30 mouse cellular contexts compared by ENCODE assay signal in genomic region chr8:112581473-112581872, GRCm38 (mm10). TPM values are rescaled to one million over a fixed set of nuclear protein-coding genes. Genes with fewer than 3 reads are reported as not detected.
DNase-seq lines count a peak whose midpoint lies in the region; ATAC-seq and TF ChIP-seq lines count a peak whose summit lies in the region.
"Had no signal": no experiment of that assay in that cellular context is flagged by ENCODE, and none has a peak within 500 bp of the region (broad histone marks: within the 10 kb centered on the region; RNA-seq: fewer than 3 reads in every experiment).

No protein-coding gene starts in this region.

- no peaks in the 10 kb centered on the region for H3K36me3 ChIP-seq in liver, adult 2 months (ENCODE audit: control insufficient read depth, insufficient read depth, low read length)
- H3K36me3 ChIP-seq in liver, postnatal 0 days (replicated peaks; ENCODE audit: insufficient read depth, low read length), result no peaks in the 10 kb centered on the region
- no peaks in the 10 kb centered on the region for H3K36me3 ChIP-seq in intestine, embryonic 16.5 days (ENCODE audit: control insufficient read depth, insufficient read depth, low read length)
- H3K36me3 ChIP-seq: embryonic facial prominence, embryonic 12.5 days; forebrain, embryonic 12.5 days; heart, embryonic 13.5 days; hindbrain, embryonic 12.5 days; limb, embryonic 10.5 days; midbrain, embryonic 12.5 days had no signal

- TF ChIP-seq EP300 in liver, postnatal 0 days (IDR thresholded peaks at IDR 0.05; ENCODE audit: low read depth), result no peak

- no peaks in the 10 kb centered on the region for H3K79me2 ChIP-seq in liver, adult 2 months (ENCODE audit: control insufficient read depth, insufficient read depth, low read length)

- TF ChIP-seq CTCF in liver, adult 2 months (IDR thresholded peaks at IDR 0.05; ENCODE audit: low read depth, low read length), result no peak
- no peak for TF ChIP-seq CTCF in liver, postnatal 0 days (IDR thresholded peaks at IDR 0.05; ENCODE audit: low read depth)

- H3K4me2 ChIP-seq in liver, postnatal 0 days (ENCODE audit: low read depth, low read length), result no peak overlapping the region
- no peak overlapping the region for H3K4me2 ChIP-seq in intestine, embryonic 16.5 days (ENCODE audit: low read depth, low read length)
- H3K4me2 ChIP-seq: embryonic facial prominence, embryonic 12.5 days; forebrain, embryonic 12.5 days; heart, embryonic 13.5 days; hindbrain, embryonic 12.5 days; midbrain, embryonic 12.5 days had no signal

- H3K9me3 ChIP-seq in liver, postnatal 0 days (ENCODE audit: low read length), result no peaks in the 10 kb centered on the region; the same call in 1 of the 2 replicates
- H3K9me3 ChIP-seq in intestine, embryonic 16.5 days (ENCODE audit: control insufficient read depth, low read length), result no peaks in the 10 kb centered on the region
- H3K9me3 ChIP-seq: embryonic facial prominence, embryonic 12.5 days; forebrain, embryonic 12.5 days; heart, embryonic 13.5 days; hindbrain, embryonic 12.5 days; limb, embryonic 10.5 days; midbrain, embryonic 12.5 days had no signal

- no peak overlapping the region for H3K9ac ChIP-seq in liver, adult 2 months (ENCODE audit: low read depth, low read length)
- H3K9ac ChIP-seq in liver, postnatal 0 days (replicated peaks), result no peak overlapping the region
- no peak overlapping the region for H3K9ac ChIP-seq in intestine, embryonic 16.5 days (ENCODE audit: low read depth, low read length)
- H3K9ac ChIP-seq: embryonic facial prominence, embryonic 12.5 days; forebrain, embryonic 12.5 days; heart, embryonic 13.5 days; hindbrain, embryonic 12.5 days; midbrain, embryonic 12.5 days had no signal

- DNase-seq in liver, adult 2 months (ENCODE audit: extremely low read depth, low read depth, low spot score), result peak; percentile 7
- no peak for DNase-seq in liver, postnatal 0 days
- peak; percentile 89 for DNase-seq in cerebellum, adult 11-12 months
- peak; percentile 91 for DNase-seq in cerebellum, adult 9-11 months
- DNase-seq in ovary, adult 18-20 months (ENCODE audit: low spot score), result no peak
- DNase-seq in lung, postnatal 36 days, result no peak
- DNase-seq: adrenal gland, adult 2 months; gastrocnemius, postnatal 14 days; heart, adult 18-20 months; heart, postnatal 14 days; kidney, adult 2 months; layer of hippocampus, adult 9-11 months; liver; retina, postnatal 1 day; thymus, postnatal 14 days had no signal

- H3K4me1 ChIP-seq in liver, adult 2 months (ENCODE audit: control insufficient read depth, insufficient read depth, low read length), result no peaks in the 10 kb centered on the region
- no peaks in the 10 kb centered on the region for H3K4me1 ChIP-seq in liver, postnatal 0 days (ENCODE audit: insufficient read depth)
- H3K4me1 ChIP-seq in intestine, embryonic 16.5 days (ENCODE audit: control insufficient read depth, insufficient read depth, low read length), result no peaks in the 10 kb centered on the region
- H3K4me1 ChIP-seq: embryonic facial prominence, embryonic 12.5 days; forebrain, embryonic 12.5 days; heart, embryonic 13.5 days; hindbrain, embryonic 12.5 days; limb, embryonic 10.5 days; midbrain, embryonic 12.5 days had no signal

- no peak for TF ChIP-seq POLR2A in liver, adult 2 months (IDR thresholded peaks at IDR 0.05; ENCODE audit: extremely low read depth, insufficient read depth, low read length)

- no peak for ATAC-seq in liver, postnatal 0 days
- ATAC-seq in intestine, embryonic 16.5 days, result no peak
- ATAC-seq: inflammation-experienced regulatory T-cells, adult 6 months; lung, postnatal 0 days had no signal

- no peak overlapping the region for H3K4me3 ChIP-seq in liver, adult 2 months (ENCODE audit: insufficient read depth, low read depth, low read length)
- no peak overlapping the region for H3K4me3 ChIP-seq in liver, postnatal 0 days (ENCODE audit: low read depth, low read length)
- H3K4me3 ChIP-seq in intestine, embryonic 16.5 days (ENCODE audit: low read length), result no peak overlapping the region
- H3K4me3 ChIP-seq: embryonic facial prominence, embryonic 12.5 days; forebrain, embryonic 12.5 days; heart, embryonic 13.5 days; hindbrain, embryonic 12.5 days; left cerebral cortex, adult 2 months; limb, embryonic 10.5 days; midbrain, embryonic 12.5 days had no signal

- no peak overlapping the region for H3K27ac ChIP-seq in liver, adult 2 months (replicated peaks; ENCODE audit: insufficient read depth, low read depth, low read length)
- no peak overlapping the region for H3K27ac ChIP-seq in liver, postnatal 0 days (ENCODE audit: low read depth)
- H3K27ac ChIP-seq in intestine, embryonic 16.5 days (ENCODE audit: low read length), result no peak overlapping the region
- H3K27ac ChIP-seq: embryonic facial prominence, embryonic 12.5 days; forebrain, embryonic 12.5 days; heart, embryonic 13.5 days; hindbrain, embryonic 12.5 days; kidney, postnatal 0 days; left cerebral cortex, adult 2 months; limb, embryonic 10.5 days; midbrain, embryonic 12.5 days had no signal

- H3K27me3 ChIP-seq in liver, adult 2 months (ENCODE audit: control insufficient read depth, insufficient read depth, low read length), result no peaks in the 10 kb centered on the region
- H3K27me3 ChIP-seq in liver, postnatal 0 days (ENCODE audit: insufficient read depth, low read length), result no peaks in the 10 kb centered on the region
- H3K27me3 ChIP-seq in intestine, embryonic 16.5 days (replicated peaks; ENCODE audit: control insufficient read depth, insufficient read depth, low read length), result no peaks in the 10 kb centered on the region
- H3K27me3 ChIP-seq: embryonic facial prominence, embryonic 12.5 days; forebrain, embryonic 12.5 days; heart, embryonic 13.5 days; hindbrain, embryonic 12.5 days; midbrain, embryonic 12.5 days had no signal

- WGBS in liver, adult 2 months, result 62% methylated on average over 6 of the region's 6 CpGs
- WGBS in liver, postnatal 0 days (ENCODE audit: insufficient replicate concordance), result 26% methylated on average over 6 of the region's 6 CpGs
- WGBS in intestine, embryonic 16.5 days, result 44% methylated on average over 6 of the region's 6 CpGs

RNA-seq across cellular contexts. Expression of gene Cntnap4, which starts 11.6 kb away (rescaled TPM):
- total RNA-seq in liver, adult 2 months (2014; rRNA removed), result not detected in 2 replicates
- polyA plus RNA-seq in liver, adult 2 months (2012; rRNA removed), result not detected in 2 replicates
- not detected in 2 replicates for polyA plus RNA-seq in liver, postnatal 0 days (2015; fragmentation: Nextera tagmentation; extraction: Ambion mirVana)
- 0.92 and 1.2 TPM in 2 replicates for polyA plus RNA-seq in intestine, embryonic 16.5 days (2015; fragmentation: Nextera tagmentation; extraction: Ambion mirVana)
- total RNA-seq: adrenal gland, adult 2 months; heart, adult 18-20 months; heart, postnatal 14 days; MEL had no signal
- polyA plus RNA-seq: adrenal gland, adult 2 months; heart, embryonic 13.5 days; inflammation-experienced regulatory T-cells, adult 6 months; large intestine, adult 2 months; liver, embryonic 16.5 days; lung, postnatal 0 days; spleen, adult 2 months had no signal

Comparison
In these comparisons a context has a peak if more than half of its experiments do, and no peak if none do; other contexts are left out.
1. DNase-seq: peak in liver, adult 2 months (single experiment), cerebellum, adult 11-12 months (single experiment) and cerebellum, adult 9-11 months (single experiment); none in liver, postnatal 0 days (single experiment), ovary, adult 18-20 months (single experiment) and lung, postnatal 36 days (single experiment).